Mouse (Mus musculus) megakaryocyte, embryonic 14.5 days (primary cell): Measurements from ENCODE around the gene Skil.

Experiments used
- FLI1 ChIP-seq: IDR thresholded peaks from 2 replicates; pipeline ENCODE4 v1.6.1; 2012; ENCODE audit warnings: low read length, inconsistent platforms, mixed read lengths
- GATA1 ChIP-seq: IDR thresholded peaks from 3 replicates; pipeline ENCODE4 v1.6.1; 2012; ENCODE audit warnings: mixed read lengths, low read length, inconsistent platforms, borderline replicate concordance

GRCm38 (mm10) chr3:31098556-31098955 is 3.7 kb downstream of the Skil start:
- TF ChIP-seq FLI1 (no peak), GATA1 (no peak)
